Mouse (Mus musculus): ENCODE results near the gene Mdga2. TPM values are rescaled to one million over a fixed set of nuclear protein-coding genes. Genes with fewer than 3 reads are reported as not detected.

Gene Mdga2
- polyA plus RNA-seq (2014; fragmentation: Illumina TruSeq; extraction: RNeasy Lipid Tissue Mini Kit (QIAGEN cat#74804); ENCODE audit: low read depth, low replicate concordance), result 0.14 TPM

DNA sequence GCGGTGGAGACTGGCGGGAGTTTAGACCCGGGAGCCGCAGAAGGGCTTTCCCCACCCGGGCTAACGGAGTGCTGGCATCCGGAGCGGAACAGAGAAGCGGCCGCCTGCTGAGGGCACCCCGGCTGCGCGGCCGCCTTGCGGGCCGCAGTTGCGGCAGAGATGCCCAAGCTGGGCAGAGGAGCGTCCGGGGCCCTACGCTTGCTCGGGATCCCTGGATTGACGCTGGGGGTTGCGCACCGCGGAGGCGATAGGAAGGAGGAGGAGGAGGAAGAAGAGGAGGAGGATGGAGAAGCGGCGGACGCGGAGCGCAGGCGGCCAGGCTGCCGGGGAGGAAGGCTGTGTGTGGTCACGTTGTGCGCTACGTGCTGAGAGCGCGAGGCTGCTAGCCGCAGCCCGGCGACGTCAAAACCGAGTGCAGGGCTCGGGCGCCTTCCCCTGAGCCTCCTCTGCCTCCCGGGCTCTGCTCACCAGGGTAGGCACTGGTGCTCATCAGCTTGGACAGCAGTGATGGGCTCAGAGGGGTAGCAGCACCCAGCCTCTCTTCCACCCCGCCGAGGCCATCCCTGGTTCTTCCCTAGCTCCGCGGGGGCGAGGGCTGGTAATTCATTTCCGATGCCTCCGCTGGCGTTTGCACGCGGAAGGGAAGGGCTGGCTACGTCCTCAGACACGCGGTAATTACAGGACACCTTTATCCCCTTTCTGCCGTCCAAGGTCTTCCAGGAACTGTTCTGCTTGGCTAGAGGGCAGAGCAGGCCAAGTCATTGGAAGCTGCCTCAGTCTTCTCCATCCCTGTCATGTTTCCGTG lies at the start of gene Mdga2:
Mdga2 (minus strand) TSS at position 329 of the 805 bp plus-strand sequence.

